Mouse (Mus musculus) frontal cortex, postnatal 14 days (tissue): ENCODE measurements around the gene Pbld2.
"Not testable (repeated sequence)": the region's sequence is repeated elsewhere in the genome, so short reads cannot be mapped to it uniquely, and the experiment has no call there.

Source experiments
- DNase-seq, 2 experiments: peaks; one replicate each; pipeline ENCODE4 v3.0.0; 2022; ENCODE audit warnings: low spot score in 2 of 2

Pbld2 gene

GRCm38 (mm10) chr10:63025491-63026011, 1.4 kb downstream of the Pbld2 start:
- DNase-seq: no peak

- DNase-seq: no peak
Observed at GRCm38 (mm10) chr10:63026156-63026794, 2.2 kb downstream of the Pbld2 start.

DNA sequence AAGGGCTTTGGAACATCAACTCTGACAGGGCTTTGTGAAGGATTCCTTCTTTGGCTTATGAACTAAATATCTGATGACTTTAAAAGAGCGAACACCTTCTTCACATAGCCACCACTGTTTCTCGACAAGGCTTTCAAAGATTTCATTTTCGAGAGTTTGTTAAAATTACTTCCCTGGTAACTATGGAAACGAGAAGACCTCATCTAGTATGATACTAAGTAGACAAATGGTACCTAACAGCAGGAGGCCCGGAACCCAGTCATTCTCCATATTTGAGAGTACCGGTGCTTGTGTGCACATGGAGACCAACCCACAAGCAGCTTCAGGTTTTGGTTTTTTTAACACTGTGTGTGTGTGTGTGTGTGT, 2.7 kb downstream of the Pbld2 start:
- no peak for DNase-seq

DNA sequence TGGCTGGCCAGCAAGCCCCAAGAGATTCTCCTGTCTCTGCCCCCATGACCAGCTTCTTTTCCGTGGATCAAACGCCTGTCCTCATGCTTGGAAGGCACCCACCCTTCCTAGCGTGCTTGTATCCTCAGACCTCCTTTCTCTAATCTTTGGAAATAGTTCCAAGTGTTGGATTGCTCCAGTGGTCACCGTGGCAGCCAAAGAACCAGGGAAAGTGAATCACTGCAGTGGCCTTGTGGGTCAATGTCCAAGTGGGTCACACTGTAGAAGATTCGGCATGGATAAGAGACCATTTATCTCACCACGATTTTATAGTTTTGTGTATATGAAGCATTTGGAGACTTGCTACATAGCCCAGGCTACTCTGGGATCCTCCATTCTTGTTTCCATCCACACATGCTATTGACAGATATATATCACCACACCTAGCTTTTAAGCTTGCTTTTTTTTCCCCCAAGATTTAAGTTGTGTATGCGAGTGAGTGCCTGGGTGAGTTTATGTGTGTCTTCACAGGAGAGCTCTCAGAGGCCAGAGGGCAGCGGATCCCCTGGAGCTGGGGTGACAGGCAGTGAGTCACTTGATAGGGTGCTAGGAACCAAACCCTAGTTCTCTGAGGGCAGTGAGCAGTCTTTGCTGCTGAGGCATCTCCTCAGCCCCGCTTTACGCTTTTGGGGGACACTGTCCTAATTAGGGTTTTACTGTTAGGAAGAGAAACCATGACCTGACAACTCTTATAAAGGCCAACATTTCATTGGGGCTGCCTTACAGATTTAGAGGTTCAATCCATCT, 3.5 kb downstream of the Pbld2 start:
- DNase-seq: no peak

- DNase-seq: no peak
Observed at GRCm38 (mm10) chr10:63028396-63028795, 4.3 kb downstream of the Pbld2 start.

DNA sequence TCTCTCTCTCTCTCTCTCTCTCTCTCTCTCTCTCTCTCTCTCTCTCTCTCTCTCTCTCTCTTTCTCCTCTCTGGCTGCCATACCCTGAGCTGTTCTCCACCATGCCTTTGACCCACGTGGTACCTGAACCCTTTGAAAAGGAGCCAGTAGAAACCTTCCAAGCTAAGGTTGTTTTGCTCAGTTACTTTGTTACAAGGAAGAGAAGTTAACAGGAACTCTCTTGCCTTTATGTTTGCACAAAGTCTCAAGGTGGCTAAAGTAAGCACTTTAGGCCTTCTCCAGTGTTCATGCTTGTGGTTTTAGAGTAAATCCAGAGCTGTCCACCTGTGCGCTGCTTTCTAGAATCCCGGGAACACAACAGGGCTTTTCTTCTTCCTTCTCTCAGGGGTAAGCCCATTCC, 8.2 kb downstream of the Pbld2 start:
- DNase-seq: no peak

DNA sequence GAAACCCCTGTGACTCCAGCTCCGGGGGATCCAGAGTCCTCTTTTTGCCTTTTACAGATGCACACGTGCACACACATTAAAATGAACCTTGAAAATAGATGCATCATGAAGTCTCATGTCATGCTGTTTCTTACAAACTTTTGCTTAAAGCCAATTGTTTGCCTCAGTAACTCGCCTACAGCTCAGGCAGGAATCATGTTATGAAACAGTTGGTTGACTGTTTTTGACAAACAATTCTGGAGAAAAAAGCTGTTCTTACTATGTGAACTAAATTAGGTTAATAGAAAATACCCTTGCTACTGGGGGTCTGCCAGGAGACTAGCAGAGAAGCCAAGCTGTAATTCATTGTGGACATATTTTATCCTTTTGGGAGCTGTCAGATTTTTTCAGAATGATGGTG, 8.8 kb downstream of the Pbld2 start:
- DNase-seq: no peak

DNA sequence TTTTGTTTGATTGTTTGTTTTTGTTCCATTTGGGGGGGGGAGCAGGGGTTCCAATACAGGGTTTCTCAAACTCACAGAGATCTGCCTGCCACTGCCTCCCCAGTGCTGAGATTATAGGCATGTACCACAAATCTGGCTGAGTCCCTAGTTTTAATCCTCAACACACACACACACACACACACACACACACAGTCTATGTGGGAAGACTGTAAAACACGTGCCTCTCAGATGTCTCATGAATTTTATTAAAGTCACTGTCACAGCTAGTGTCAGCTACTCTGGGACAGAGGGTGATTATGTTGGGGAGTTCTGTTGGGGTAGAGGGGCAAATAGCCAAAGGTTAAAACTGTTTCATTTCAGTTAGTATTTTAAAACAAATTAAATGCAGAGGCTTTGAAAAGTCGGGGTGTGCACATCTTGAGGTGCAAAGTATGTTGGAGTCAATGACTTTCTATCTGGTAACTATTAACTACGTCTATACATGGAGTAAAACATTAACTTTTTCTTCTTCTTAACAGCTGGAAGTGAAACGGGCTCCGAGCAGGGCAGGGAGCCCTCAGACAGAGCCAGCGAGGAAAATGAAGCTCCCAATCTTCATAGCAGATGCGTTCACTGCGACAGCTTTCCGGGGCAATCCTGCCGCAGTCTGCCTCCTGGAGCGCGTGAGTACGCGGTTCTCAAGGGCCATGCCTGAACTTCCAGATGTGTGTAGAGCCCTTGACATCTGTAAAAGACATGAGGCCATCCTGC, 14.6 kb downstream of the Pbld2 start:
- no peak for DNase-seq

DNA sequence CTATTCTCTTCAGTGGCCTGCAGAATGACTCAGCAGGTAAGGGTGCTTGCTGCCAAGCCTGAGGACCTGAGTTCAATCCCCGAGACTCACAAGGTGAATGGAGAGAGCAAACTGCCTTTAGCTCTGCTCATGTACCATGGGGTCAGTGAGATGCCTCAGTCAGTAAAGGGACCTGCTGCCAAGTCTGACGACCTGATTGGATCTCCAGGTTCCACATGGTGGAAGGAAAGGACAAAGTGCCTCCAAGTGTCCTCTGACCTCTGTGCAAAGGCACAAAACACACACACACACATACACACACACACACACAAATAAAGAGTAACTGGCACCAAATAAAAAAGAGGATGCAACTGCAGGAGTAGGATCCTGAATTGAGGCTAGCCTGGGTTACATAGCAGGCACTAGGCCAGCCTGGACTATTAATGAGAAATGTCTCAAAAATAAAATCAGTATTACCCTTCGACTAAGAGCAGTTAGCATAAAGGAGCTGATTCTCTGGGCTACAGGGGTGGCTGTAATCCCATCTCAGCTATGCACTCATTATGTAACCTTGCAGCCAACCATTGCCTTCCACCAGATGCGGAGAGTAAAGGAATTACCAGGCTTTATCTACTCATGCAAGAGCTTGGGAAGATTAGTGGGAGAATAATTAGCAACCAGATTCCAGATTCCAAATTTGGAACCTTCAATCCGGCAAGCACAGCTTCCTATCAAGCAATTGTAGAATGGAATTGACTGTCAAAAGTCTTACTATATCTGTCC, 15.9 kb downstream of the Pbld2 start:
- DNase-seq: no peak

- DNase-seq: no peak
Observed at GRCm38 (mm10) chr10:63043154-63043553, 19.0 kb downstream of the Pbld2 start.

- no peak for DNase-seq
Observed at GRCm38 (mm10) chr10:63047751-63048150, 23.6 kb downstream of the Pbld2 start.

DNA sequence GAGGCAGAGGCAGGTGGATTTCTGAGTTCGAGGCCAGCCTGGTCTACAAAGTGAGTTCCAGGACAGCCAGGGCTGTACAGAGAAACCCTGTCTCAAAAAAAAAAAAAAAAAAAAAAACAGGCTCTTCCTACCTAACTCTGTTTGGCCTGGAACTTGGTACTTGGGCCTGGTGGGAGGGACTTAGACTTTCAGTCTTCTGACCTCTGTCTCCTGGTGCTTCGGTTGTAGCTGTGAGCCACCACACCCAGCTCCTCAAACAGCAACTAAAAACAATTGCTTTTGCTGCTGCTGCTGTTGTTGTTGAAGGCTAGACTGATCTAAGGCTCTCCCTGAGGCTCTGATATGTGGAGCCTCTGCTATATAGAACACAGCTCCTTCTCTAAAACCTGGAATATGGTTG, 25.0 kb downstream of the Pbld2 start:
- DNase-seq: no peak

DNA sequence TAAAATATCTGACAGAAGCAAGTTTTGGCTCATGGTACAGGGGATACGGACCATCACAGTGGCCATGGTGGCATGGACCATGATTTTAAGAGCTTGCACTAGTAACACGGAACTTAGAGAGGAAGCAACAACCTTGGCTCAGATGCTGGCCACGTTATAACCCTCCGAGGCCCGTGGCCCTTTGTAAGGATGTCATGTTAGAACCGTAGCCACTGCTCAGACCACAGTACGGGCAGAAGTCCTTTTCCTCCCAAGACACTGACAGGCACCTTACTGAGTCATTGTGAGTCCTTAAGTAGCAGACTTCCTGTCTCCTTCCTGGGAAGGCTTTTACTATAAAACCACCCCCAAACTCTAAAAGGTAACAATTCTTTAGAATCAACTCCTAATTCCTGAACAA, 27.2 kb downstream of the Pbld2 start:
- no peak for DNase-seq

DNA sequence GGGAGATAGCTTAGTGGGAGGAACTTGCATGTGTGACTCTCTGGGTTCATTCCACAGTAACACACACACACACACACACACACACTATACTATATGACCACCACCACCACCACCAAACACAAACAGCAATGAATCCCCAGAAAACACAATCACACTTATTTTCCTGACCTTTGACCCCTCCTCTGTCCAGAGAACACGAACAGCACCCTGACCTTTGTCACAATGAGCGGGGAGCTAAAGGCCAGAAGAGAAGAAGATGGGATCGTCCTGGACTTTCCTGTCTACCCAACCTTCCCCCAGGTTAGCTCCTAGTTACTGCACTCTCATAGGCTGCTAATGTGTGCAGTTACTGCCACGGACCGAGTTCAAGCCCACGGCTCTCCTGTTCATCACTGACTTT, 27.9 kb downstream of the Pbld2 start:
- DNase-seq: no peak

DNA sequence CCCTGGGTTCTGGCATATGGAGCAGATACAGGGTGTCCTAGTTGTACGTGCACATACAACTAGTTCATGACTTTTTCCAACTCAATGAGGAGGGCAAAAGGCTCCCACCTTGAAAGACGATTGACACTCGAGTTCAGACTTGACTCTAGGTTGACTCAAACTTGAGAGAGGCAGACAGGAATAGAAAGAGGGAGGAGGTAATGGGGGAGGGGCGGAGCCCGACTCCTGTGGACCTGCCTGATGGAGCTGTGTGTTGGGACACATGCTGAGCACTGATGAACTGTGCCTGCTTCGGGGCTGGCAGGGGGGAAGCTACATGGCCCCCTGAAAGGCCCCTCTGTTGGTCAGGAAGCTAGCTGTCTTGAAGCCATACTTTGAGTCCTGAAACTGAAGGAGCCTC, 28.9 kb downstream of the Pbld2 start:
- DNase-seq: no peak

GRCm38 (mm10) chr10:63054071-63054470, 30.0 kb downstream of the Pbld2 start:
- DNase-seq: not testable (repeated sequence)

- DNase-seq: no peak
Observed at GRCm38 (mm10) chr10:63054586-63054985, 30.5 kb downstream of the Pbld2 start.

DNA sequence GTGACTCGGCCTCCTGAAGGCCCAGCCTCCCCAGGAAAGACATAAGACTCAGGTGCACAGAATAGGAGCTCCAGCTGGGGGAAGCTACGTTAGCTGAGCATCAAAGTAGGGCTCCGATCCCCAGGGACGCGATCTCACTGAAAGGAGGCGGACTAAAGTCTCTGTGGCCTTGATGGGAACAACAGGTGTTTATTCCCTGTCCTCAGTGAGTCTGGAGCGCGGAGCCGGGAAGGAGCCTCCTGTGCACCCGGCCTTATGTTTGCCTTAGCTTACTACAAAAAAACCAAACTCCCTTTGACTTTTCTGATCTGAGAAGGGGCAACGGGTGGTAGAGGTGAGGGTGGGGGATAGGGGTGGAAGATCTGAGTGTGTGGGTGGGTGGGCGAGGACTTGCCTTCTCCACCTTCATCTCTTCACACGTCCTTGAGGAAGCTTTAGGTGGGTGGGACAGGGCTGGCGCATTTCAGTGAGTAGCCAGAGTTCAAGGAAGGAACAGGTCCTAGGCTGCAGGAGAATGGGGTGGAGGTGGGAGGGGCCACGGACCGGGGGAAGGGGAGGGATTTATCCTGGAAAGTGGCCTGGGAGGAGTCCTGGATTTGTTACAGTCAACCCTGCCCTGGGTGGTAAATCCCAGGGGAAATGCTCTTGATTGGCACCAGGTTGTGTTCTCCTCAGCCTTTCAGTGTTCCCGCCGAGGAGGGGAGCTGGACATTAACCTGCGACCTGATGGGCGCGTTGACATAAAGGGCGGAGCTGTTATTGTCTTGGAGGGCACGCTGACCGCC, 33.0 kb downstream of the Pbld2 start:
- no peak for DNase-seq

- no peak for DNase-seq
Observed at GRCm38 (mm10) chr10:63059862-63060261, 35.7 kb downstream of the Pbld2 start, which contains the start of gene Pbld1. TSS of gene Pbld1 (plus strand) at chr10:63060162.

GRCm38 (mm10) chr10:63060406-63060805, 36.3 kb downstream of the Pbld2 start:
- DNase-seq: no peak

GRCm38 (mm10) chr10:63061266-63061665, 37.2 kb downstream of the Pbld2 start:
- no peak for DNase-seq
